Mouse (Mus musculus): Measurements from ENCODE around the gene Gak. TPM values are rescaled to one million over a fixed set of nuclear protein-coding genes. Genes with fewer than 3 reads are reported as not detected.
A peak's percentile ranks its signal among the peaks of the same experiment; 100 is the strongest.
"Not testable (repeated sequence)": the region's sequence is repeated elsewhere in the genome, so short reads cannot be mapped to it uniquely, and the experiment has no call there.

The Gak gene
- total RNA-seq, 4 experiments from 2014 or later = 9.3 to 12.6 (median 10.3) TPM

GRCm38 (mm10) chr5:108655891-108656650 lies 26.5 kb upstream of the Gak start:
- no peak for DNase-seq (ENCODE audit: low spot score in 2 of 2)

GRCm38 (mm10) chr5:108655381-108655780 lies 25.8 kb upstream of the Gak start:
- DNase-seq (ENCODE audit: low spot score in 2 of 2) = no peak

GRCm38 (mm10) chr5:108654444-108654990 lies 25.0 kb upstream of the Gak start:
- DNase-seq (ENCODE audit: low spot score in 2 of 2) = no peak

GRCm38 (mm10) chr5:108653341-108653740 lies 23.8 kb upstream of the Gak start:
- no peak for DNase-seq (ENCODE audit: low spot score in 2 of 2)

GRCm38 (mm10) chr5:108651823-108652222 lies 22.3 kb upstream of the Gak start:
- DNase-seq (ENCODE audit: low spot score in 2 of 2) = peak; percentile 27 to 31

GRCm38 (mm10) chr5:108651136-108651720 lies 21.7 kb upstream of the Gak start:
- DNase-seq (ENCODE audit: low spot score in 2 of 2) = no peak

- no peak for DNase-seq (ENCODE audit: low spot score in 2 of 2)
Observed at GRCm38 (mm10) chr5:108650341-108650740, 20.8 kb upstream of the Gak start.

- no peak for DNase-seq (ENCODE audit: low spot score in 2 of 2)
Observed at GRCm38 (mm10) chr5:108648937-108649576, 19.5 kb upstream of the Gak start.

- DNase-seq (ENCODE audit: low spot score in 2 of 2) = no peak
Observed at GRCm38 (mm10) chr5:108647820-108648465, 18.4 kb upstream of the Gak start.

GRCm38 (mm10) chr5:108647311-108647710 lies 17.8 kb upstream of the Gak start:
- no peak for DNase-seq (ENCODE audit: low spot score in 2 of 2)

- no peak for DNase-seq (ENCODE audit: low spot score in 2 of 2)
Observed at GRCm38 (mm10) chr5:108646343-108646660, 16.7 kb upstream of the Gak start.

GRCm38 (mm10) chr5:108645651-108646342 lies 16.2 kb upstream of the Gak start:
- DNase-seq (ENCODE audit: low spot score in 2 of 2) = no peak

- no peak for DNase-seq (ENCODE audit: low spot score in 2 of 2)
Observed at GRCm38 (mm10) chr5:108643674-108644073, 14.1 kb upstream of the Gak start.

- DNase-seq (ENCODE audit: low spot score in 2 of 2) = no peak
Observed at GRCm38 (mm10) chr5:108636172-108636571, 6.6 kb upstream of the Gak start.

- not testable (repeated sequence) for DNase-seq (ENCODE audit: low spot score in 2 of 2)
Observed at GRCm38 (mm10) chr5:108634088-108634487, 4.5 kb upstream of the Gak start.

- no peak for DNase-seq (ENCODE audit: low spot score in 2 of 2)
Observed at GRCm38 (mm10) chr5:108633676-108634075, 4.1 kb upstream of the Gak start.

- DNase-seq (ENCODE audit: low spot score in 2 of 2) = no peak
Observed at GRCm38 (mm10) chr5:108628891-108629633, 493 bp downstream of the Gak start.

- no peak for DNase-seq (ENCODE audit: low spot score in 2 of 2)
Observed at GRCm38 (mm10) chr5:108626050-108626660, 3.4 kb downstream of the Gak start.

- DNase-seq (ENCODE audit: low spot score in 2 of 2) = no peak
Observed at GRCm38 (mm10) chr5:108621870-108622269, 7.7 kb downstream of the Gak start.

GRCm38 (mm10) chr5:108610426-108610825 lies 19.1 kb downstream of the Gak start:
- DNase-seq (ENCODE audit: low spot score in 2 of 2) = no peak

All from gastrocnemius, adult 8-10 months (tissue).